Mouse (Mus musculus) spleen, embryonic (tissue): ENCODE data around the gene B4galt4.
"Not testable (repeated sequence)": the region's sequence is repeated elsewhere in the genome, so short reads cannot be mapped to it uniquely, and the experiment has no call there.

Experiments
- CTCF ChIA-PET: fragments of 350-600 bp; sonication (Branson Sonifier 250); formaldehyde crosslinking; loops from one replicate; lab custom pipeline; 2022; lab: Charles Lee

The B4galt4 gene

GRCm38 (mm10) chr16:38768386-38768785, 26.3 kb downstream of the B4galt4 start:
- CTCF ChIA-PET = no interaction called here

GRCm38 (mm10) chr16:38769529-38769928, 27.5 kb downstream of the B4galt4 start:
- CTCF ChIA-PET = no interaction called here

- CTCF ChIA-PET = no interaction called here
These were observed 29.1 kb downstream of the B4galt4 start for GRCm38 (mm10) chr16:38771145-38771544.

GRCm38 (mm10) chr16:38772906-38773496, 30.9 kb downstream of the B4galt4 start:
- CTCF ChIA-PET = no interaction called here

- CTCF ChIA-PET = no interaction called here
These were observed 33.1 kb downstream of the B4galt4 start for GRCm38 (mm10) chr16:38774964-38775746.

DNA sequence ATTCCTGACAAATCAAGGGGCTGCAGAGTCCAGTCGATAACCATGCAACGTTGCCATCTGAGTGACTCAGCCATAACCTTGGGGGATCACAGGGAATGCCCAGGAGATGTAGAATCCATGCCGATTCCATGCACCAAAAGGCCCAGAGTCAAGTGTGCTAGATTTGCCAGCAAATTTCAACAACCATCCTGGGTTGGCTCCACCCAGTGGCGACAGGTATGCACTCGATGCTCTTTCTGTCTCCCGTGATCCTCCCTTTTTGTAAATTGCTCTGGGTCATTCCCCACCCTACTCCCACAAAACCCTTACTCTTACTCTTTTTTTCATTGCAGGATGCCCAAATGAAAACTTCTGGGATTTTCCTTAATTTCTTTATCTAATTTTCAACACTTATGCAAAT, 34.3 kb downstream of the B4galt4 start:
- CTCF ChIA-PET = no interaction called here

- CTCF ChIA-PET = no interaction called here
These were observed 39.0 kb downstream of the B4galt4 start for GRCm38 (mm10) chr16:38780960-38781572.

DNA sequence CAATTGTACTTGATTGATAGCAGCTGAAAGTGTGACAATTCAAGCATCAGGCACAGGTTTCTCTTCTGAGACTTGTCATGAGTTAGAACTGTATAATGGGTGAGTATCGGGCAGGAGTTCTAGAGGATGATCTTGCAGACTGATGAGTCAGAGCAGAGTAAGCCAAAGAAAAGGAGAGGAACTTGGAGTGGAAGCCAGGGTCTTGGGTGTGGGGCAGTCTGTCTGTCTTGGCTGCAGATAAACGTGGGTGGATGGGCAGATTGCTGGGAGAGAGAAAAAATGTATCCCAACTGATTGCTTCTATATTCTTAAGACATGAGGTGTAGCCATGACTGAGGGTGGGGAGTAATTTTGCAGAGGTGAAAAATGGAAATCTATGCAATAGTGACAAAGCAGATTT, 39.9 kb downstream of the B4galt4 start:
- CTCF ChIA-PET = no interaction called here

DNA sequence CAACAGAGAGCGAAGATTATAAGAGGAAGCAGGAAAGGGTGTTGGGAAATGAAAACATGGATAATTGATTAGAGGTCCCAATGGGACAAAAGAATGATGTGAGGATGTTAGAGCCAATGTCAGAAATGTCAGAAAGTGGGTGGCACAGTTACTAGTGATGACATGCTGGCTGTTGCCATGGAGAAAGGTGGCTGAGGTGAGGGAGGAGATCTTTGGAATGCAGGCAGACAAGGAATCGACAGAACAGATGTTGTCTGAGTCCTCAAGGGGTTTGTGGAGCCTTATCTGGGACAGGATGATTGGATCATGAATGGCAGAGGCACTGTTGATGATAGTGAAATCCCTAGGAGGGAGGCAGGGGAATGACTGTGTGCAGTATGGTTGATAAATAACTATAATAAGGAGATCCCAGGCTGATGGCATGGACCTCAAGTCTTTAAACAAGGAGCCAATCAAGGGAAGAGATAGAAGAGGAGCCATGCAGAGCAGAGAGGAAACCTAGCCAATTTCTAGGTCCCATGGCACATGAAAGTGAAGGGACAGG, 40.5 kb downstream of the B4galt4 start:
- CTCF ChIA-PET = no interaction called here

DNA sequence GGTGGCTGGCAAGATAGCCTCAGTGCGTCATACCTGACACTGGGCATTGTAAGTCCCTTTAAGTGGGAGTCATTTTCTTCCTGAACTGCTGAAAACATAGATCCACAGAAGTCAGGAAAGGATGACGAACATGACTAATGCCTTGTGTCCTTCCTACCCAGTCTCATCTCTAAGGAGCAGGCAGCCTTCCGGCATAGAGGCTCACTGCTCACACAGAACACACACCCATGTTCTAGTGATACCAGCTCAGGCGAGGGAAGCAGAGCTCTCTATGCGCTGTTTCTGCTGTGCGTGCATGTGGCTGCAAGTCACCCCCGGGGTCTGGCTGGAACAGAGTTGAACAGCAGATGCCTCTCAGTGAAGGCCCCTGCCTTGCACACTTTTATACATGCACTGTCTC, 43.2 kb downstream of the B4galt4 start:
- CTCF ChIA-PET = interaction anchor here (0.7 kb wide), 1 partner anchor 194 kb away, joined by 6 read pairs; no protein-coding TSS in a partner anchor

DNA sequence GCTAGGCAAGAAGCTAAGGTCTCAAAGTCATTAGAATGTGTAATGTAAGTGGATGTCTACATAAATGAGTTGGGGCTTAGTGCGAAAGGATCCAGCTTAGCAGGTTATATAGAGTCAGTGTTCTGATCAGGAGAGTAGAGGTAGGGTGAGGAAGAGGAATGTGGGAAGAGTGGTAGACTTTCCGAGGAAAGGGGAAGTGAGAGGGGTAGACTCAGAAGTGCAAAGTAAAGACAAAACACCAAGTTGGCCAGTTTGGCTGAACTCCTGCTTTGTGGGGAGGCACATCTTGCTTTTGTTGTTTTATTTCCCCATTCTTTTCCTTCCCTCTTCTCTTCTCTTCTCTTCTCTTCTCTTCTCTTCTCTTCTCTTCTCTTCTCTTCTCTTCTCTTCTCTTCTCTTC, 47.0 kb downstream of the B4galt4 start:
- CTCF ChIA-PET = no interaction called here

DNA sequence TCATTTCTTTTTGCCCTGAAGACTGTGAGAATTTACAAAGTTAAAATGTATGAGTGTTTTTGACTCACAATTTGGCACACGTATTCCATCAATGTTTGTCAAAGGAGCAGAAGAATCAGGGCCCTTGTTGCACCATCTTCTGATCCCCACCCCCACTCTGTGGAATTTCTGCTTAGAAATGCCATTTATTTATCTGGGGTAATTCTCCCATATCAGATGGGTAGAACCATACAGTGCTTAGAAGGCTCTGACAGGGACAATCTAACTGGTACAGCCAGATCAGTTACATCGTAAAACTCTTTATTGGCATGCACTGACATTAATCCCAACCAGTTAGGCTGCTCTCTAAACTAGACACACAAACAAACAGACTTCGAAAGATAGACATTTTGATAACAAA, 47.9 kb downstream of the B4galt4 start:
- CTCF ChIA-PET = no interaction called here

DNA sequence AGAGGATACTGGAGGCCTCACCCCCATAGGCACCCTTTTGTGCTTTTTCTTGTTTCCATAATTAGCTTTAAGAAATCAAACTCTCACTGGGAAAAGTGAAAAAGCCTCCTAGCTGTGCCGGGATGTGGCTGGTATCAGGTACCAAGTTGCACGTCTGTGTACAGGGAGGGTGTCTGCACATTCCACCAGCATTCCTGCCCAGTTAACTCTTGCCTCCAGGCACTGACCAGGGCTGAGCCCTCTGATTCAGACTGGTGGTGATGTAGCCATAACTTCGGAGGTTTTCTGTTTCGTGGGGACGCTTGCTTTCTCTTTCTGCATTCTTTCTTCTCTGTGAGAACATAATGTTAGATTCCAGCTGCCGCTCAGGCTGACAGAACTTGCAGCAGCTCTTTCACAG, 51.1 kb downstream of the B4galt4 start:
- CTCF ChIA-PET = interaction anchor here (0.5 kb wide), 1 partner anchor 596 kb away, joined by 7 read pairs; no protein-coding TSS in a partner anchor

DNA sequence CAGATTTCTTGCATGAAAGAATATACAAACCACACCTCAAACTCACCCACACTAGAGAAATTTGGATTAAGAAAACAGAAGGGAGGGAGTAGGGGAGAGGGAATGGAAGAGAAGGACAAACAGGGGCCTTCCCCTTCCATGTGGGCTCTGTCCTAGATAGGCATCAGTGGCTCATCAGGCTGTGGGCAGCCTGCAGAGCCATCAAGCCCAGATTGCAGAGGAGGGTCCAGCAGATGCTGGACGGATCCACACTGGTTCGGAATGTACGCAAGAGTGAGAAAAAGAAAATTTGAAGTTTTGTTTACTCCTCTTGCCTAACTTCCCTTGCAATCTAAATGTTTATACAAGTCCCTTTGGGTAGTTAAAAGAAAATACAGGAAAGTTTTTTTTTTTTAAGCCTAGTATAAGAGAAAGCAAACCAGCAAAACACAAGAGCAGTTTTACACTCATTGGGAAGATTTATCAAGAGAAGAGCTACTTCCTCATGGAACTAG, 56.9 kb downstream of the B4galt4 start:
- CTCF ChIA-PET = no interaction called here

- CTCF ChIA-PET = no interaction called here
These were observed 58.0 kb downstream of the B4galt4 start, which contains the start of gene Upk1b for GRCm38 (mm10) chr16:38800091-38800490. TSS of gene Upk1b (minus strand) at chr16:38800328.

DNA sequence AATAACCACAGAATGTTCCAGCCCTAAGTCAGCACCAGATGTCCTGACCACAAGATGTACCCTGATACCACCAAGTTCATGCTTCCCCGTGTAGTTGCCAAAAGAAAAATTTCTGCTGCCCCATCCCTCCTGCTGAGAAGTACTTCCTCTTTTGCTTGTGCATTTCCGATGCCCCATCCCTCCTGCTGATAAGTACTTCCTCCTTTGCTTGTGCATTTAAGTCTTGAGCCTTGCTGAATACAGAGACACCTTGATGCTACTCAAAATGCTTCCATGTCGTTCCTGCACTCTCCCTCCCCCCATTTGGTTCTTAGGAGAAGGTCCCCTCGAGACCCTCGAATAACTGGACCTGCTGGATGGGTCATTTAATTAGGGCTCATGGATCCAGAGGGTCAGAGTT, 65.7 kb downstream of the B4galt4 start:
- CTCF ChIA-PET = not testable (repeated sequence)

DNA sequence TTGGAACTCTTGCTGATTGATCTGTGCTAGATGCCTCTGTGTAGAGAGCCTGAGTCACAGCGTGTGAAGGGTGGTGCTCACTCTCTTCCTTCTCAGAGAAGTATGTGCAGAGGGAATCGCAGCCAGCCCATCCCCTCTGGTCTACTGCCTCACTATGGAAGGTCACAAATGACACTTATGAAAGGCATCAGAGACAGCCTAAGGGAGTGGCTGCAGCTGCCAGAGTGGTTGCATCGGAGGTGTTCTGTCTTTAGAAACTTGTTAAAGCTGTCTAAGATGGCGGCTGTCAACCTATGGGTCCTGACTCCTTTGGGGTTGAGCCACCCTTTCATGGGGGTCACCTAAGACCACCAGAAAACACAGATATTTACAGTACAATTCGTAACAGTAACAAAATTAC, 68.1 kb downstream of the B4galt4 start:
- CTCF ChIA-PET = no interaction called here

- CTCF ChIA-PET = interaction anchor here (1.1 kb wide), 1 partner anchor 180 kb away, joined by 5 read pairs; no protein-coding TSS in a partner anchor
These were observed 70.5 kb downstream of the B4galt4 start for GRCm38 (mm10) chr16:38812521-38812920.
